Mouse (Mus musculus): ENCODE data around the gene Riiad1. TPM values are rescaled to one million over a fixed set of nuclear protein-coding genes. Genes with fewer than 3 reads are reported as not detected.
A peak's percentile ranks its signal among the peaks of the same experiment; 100 is the strongest.

Gene Riiad1
- total RNA-seq, 2 experiments from 2014 or later: 0.37 TPM; not detected in 1

DNA sequence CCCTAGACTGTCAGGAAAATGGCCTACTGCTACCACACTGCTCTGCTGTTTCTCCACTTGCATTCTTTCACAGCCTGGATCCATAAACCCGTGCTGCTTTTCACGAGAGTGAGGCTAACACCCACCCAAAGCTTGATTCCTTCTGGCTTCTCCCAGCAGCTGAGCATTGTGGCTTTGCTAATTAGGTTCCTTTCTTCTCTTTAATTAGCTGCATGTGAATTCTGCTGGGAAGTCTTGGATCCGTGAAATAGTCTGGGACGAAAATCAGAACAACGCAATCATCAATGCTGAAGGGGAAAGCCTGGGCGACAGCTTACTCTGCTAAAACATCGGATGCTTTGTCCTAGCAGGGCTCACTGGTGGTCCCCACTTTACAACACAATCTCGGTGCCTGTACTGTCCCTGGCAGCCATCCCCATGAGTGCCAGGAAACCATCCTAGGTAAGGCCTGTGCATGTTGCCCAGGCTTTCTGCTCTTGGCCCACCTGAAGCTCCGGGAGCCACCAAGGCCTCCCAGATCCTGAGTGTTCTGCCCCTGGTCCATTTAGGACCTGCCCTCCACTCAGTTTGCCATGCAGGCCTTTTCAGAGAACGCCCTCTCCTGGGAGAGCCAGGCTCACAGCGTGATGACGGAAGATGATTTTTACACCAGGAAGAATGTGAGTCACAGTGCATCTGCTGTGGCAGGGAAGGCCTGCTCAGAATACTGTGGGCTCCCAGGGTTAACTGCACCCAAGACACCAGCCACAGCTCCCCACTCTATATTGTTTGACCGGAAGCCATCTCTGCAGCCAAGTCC, 14.3 kb downstream of the Riiad1 start:
- no peak for DNase-seq
- intact Hi-C loops (cut with DNase I): no loop called here

GRCm38 (mm10) chr3:94463926-94464578, 16.1 kb downstream of the Riiad1 start:
- intact Hi-C loops (cut with DNase I): no loop called here
- DNase-seq: no peak

GRCm38 (mm10) chr3:94459834-94460233, 20.3 kb downstream of the Riiad1 start:
- intact Hi-C loops (cut with DNase I): loop anchor here (5.0 kb wide), 2 partner anchors 122 to 262 kb away; partner anchors contain the start of gene Snx27

DNA sequence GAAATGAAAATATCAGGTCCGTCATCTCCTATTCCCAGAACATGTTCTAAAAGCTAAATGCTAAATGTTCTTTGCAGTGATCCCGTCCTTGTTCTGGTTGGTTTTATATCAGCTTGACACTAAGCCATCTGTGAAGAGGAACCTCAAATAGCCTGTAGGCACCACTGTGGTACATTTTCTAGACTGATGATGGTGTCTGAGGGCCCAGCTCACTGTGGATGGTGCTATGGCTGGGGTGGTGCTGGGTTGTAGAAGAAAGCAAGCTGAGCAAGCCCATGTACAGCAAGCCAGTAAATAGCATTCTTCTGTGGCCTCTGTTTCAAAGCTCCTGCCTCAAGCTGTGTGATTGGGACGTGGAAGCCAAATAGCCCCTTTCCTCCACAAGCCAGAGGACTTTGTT, 23.1 kb downstream of the Riiad1 start:
- intact Hi-C loops (cut with DNase I): loop anchor here (2.0 to 5.0 kb wide), 3 partner anchors 46 to 265 kb away; partner anchors contain the start of gene Snx27
- no peak for DNase-seq

More at GRCm38 (mm10) chr3:94459834-94460233, 20.3 kb downstream of the Riiad1 start:
- no peak for DNase-seq

- peak; percentile 78 to 86 for DNase-seq
- intact Hi-C loops (cut with DNase I): loop anchor here (1.0 to 5.0 kb wide), 4 partner anchors 46 to 266 kb away; partner anchors contain the start of gene Snx27
These were observed 23.6 kb downstream of the Riiad1 start for GRCm38 (mm10) chr3:94456529-94457000.

DNA sequence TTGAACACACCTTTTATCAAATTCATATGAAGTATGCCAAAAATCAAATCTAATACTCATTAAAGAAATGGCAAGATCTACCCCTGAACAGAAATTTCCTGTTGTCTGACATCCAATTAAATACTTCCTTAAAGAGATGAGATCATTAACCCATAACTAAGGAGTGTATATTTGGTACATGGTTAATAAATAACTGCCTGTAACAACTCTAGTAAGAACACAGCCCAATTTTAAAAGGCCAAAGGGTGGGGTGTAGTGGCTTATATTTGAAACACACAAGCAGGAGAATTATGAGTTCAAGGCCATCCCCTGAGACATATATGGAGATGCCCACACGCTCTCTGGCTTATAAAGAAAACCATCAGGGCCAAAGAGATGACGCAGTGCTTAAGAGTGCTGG, 30.8 kb downstream of the Riiad1 start:
- intact Hi-C loops (cut with DNase I): no loop called here
- no peak for DNase-seq

GRCm38 (mm10) chr3:94443597-94443964, 36.6 kb downstream of the Riiad1 start, which contains the start of gene Oaz3:
Oaz3 (minus strand) TSS chr3:94443915.
- intact Hi-C loops (cut with DNase I): loop anchor here (5.0 kb wide), 1 partner anchor 76 kb away; no protein-coding TSS in a partner anchor
- no peak for DNase-seq

GRCm38 (mm10) chr3:94442951-94443596, 37.1 kb downstream of the Riiad1 start, which contains the start of gene Mrpl9:
Mrpl9 (plus strand) TSS chr3:94443318.
- intact Hi-C loops (cut with DNase I): loop anchor here (5.0 kb wide), 1 partner anchor 76 kb away; no protein-coding TSS in a partner anchor
- DNase-seq: peak; percentile 97 to 98

DNA sequence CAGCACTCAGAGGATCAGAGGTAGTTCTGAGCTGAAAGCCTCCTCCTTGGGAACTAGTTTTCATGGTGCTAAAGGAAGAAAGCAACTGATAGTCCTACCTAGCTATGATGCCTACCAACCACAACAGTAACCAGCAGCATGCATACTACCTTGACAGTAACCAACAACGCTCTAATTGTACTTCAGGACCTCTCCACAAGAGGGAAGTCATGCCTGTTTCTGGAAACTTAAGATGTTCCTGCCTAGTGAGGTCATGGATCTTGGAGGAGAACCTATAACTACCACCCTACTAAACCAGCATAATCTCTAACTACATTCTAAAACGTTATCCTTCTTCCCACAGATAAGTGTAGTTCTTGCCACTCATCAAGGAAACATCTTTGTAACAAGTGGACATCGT, 39.0 kb downstream of the Riiad1 start:
- peak in 1 of 2 experiments; percentile 4 for DNase-seq
- intact Hi-C loops (cut with DNase I): loop anchor here (5.0 kb wide), 1 partner anchor 74 kb away; no protein-coding TSS in a partner anchor

GRCm38 (mm10) chr3:94436420-94436819, 43.7 kb downstream of the Riiad1 start:
- intact Hi-C loops (cut with DNase I): no loop called here
- DNase-seq: no peak

GRCm38 (mm10) chr3:94434305-94434704, 45.8 kb downstream of the Riiad1 start:
- no peak for DNase-seq
- intact Hi-C loops (cut with DNase I): no loop called here

DNA sequence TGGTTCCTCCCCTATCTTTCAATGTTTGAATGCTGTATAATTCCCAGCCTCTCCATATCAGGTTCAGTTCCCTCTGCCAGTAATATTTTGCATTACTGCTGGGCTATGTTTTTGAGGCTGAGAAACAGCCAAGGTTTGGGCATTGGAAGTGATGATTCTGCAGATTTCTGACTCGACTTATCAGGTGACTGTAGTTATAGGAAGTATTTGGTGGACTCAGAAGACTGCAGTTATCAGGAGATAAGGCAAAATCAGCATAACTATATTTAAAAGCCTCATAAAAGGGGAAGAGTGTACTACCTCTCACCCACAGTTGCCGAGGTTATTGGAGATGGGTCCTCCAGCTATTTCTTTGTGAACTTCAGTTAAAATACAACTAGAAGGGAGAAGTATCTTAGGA, 49.2 kb downstream of the Riiad1 start:
- intact Hi-C loops (cut with DNase I): no loop called here
- no peak for DNase-seq

Other genes starting within 250 kb of the Riiad1 start
- not detected for gene Gm4778, start 216.3 kb downstream of the Riiad1 start, total RNA-seq (2021)
- 10 to 100 TPM; 12.6 to 14.9 TPM for gene Them4, start 170.3 kb downstream of the Riiad1 start, total RNA-seq (2021)
- not detected for gene Them5, start 138.2 kb downstream of the Riiad1 start, total RNA-seq (2021)
- under 1 TPM in 1 of 2 experiments, not detected in 1; 0.29 TPM for gene C2cd4d, start 117.9 kb downstream of the Riiad1 start, total RNA-seq (2021)
- 10 to 100 TPM; 29.6 to 33.1 TPM for gene Rorc, start 107.5 kb downstream of the Riiad1 start, total RNA-seq (2021)
- gene Lingo4, start 81.8 kb downstream of the Riiad1 start, total RNA-seq (2021): under 1 TPM; 0.14 to 0.37 TPM
- 1 to 10 TPM; 3.8 to 4.8 TPM for gene Tdrkh, start 67.1 kb downstream of the Riiad1 start, total RNA-seq (2021)
- 10 to 100 TPM; 62.4 to 66.5 TPM for gene Mrpl9, start 37.0 kb downstream of the Riiad1 start, total RNA-seq (2021)
- gene Oaz3, start 36.4 kb downstream of the Riiad1 start, total RNA-seq (2021): not detected
- gene Celf3, start 2.0 kb downstream of the Riiad1 start, total RNA-seq (2021): not detected
- gene Snx27, start 102.4 kb upstream of the Riiad1 start, total RNA-seq (2021): 10 to 100 TPM; 24.4 to 28.6 TPM
- gene Gm10972, start 162.8 kb upstream of the Riiad1 start, total RNA-seq (2021): not detected
- gene Tuft1, start 178.5 kb upstream of the Riiad1 start, total RNA-seq (2021): 1 to 10 TPM; 3.1 to 3.9 TPM
- gene Selenbp2, start 213.2 kb upstream of the Riiad1 start, total RNA-seq (2021): 10 to 100 TPM in 1 of 2 experiments, 1 to 10 TPM in 1; 8.7 to 11.6 TPM